Mouse (Mus musculus) limb, embryonic 10.5 days (tissue): Measurements from ENCODE around the gene Cox19. TPM values are rescaled to one million over a fixed set of nuclear protein-coding genes. Genes with fewer than 3 reads are reported as not detected.

Source experiments
- DNase-seq: peaks from one replicate; pipeline ENCODE4 v3.0.0-alpha.2; 2017; ENCODE audit warnings: low spot score
- H3K27ac ChIP-seq: fragments of 300-500 bp; sonication (generic); 2 replicates; pipeline ENCODE4 v1.5.1; 2016; ENCODE audit warnings: mild to moderate bottlenecking
- H3K27me3 ChIP-seq: fragments of 300-500 bp; sonication (generic); 2 replicates; pipeline ENCODE4 v1.6.1; 2016; ENCODE audit warnings: low read depth, mild to moderate bottlenecking; ENCODE audit not compliant: poor library complexity, severe bottlenecking
- H3K36me3 ChIP-seq: fragments of 300-500 bp; sonication (generic); 2 replicates; pipeline ENCODE4 v1.6.1; 2016; ENCODE audit warnings: mild to moderate bottlenecking, moderate library complexity
- H3K4me1 ChIP-seq: fragments of 300-500 bp; sonication (generic); 2 replicates; pipeline ENCODE4 v1.6.1; 2016
- H3K4me3 ChIP-seq: fragments of 300-500 bp; sonication (generic); 2 replicates; pipeline ENCODE4 v1.5.1; 2016; ENCODE audit warnings: mild to moderate bottlenecking, moderate library complexity
- H3K9me3 ChIP-seq: fragments of 300-500 bp; sonication (generic); replicated peaks from 2 replicates; pipeline ENCODE4 v1.6.1; 2016; ENCODE audit warnings: mild to moderate bottlenecking
- WGBS: fragments of 180-500 bp; shearing (Covaris S2); methylation state at CpG from one replicate; pipeline ENCODE4 v1.1.7; 2016; 5-methylcytosine and 5-hydroxymethylcytosine counted together
- microRNA counts: library from miRNA; unstranded; fragments of <30 nt; microRNA quantifications from one replicate; lab custom pipeline; 2017
- microRNA-seq: library from miRNA; unstranded; fragments of <30 nt; microRNA quantifications from one replicate; pipeline ENCODE4, GENCODE M21; 2017
- polyA plus RNA-seq: library from polyadenylated mRNA; unstranded; fragments of >200 nt; fragmentation: Nextera tagmentation; extraction: Ambion mirVana; gene quantifications from 2 replicates; pipeline ENCODE4 v1.2.1, GENCODE M21; 2016

The Cox19 gene
- polyA plus RNA-seq, 1 experiment from 2014 or later, result 110 TPM

- H3K4me1 ChIP-seq, result 0 out of 2 replicates have a peak, but pooled peaks cover 4% of the 10 kb centered on the region
- no peak overlapping the region for H3K4me3 ChIP-seq
- H3K27me3 ChIP-seq, result no peaks in the 10 kb centered on the region
- no peak overlapping the region for H3K27ac ChIP-seq
- WGBS, result 74% methylated on average over 6 of the region's 6 CpGs
- no peaks in the 10 kb centered on the region for H3K9me3 ChIP-seq
- no peaks in the 10 kb centered on the region for H3K36me3 ChIP-seq
- no peak for DNase-seq
Observed at GRCm38 (mm10) chr5:139291811-139292560, 59.2 kb downstream of the Cox19 start.

DNA sequence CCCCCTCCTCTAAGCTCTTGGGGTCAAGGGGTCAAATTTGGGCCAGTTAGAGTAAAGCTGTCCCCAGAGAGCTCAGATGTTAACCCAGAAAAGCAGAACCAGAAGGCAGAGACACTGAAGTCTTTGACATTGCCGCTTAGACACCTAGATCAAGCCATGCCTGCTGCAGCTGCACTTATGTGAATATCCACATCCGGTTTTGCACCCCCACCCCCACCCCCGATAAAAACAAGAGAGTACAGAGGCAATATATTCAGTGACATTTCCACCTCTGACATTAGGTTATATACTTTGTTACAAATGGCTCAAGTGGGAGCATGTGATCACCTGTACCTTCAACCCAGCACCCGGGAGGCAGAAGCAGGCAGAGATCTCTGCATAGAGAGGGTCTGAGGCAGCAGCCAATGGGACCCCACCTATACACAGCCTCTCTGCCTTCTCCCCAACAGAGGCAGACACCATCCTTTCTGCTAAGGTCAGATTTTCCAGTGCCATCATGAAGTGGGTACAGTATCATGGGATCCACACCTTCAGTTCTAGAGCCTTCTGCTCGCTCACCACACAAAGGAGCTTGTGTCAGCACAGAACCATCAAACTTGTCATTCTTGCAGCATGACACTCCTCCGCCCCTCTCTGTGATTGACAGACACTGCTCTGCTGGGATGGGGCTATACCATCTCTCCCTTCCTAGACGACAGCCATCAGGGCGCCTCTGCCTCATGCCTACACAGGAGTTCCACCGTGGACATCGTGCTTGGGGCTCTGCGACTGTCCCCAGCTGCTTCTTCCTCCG, 60.6 kb downstream of the Cox19 start:
- H3K4me3 ChIP-seq, result no peak overlapping the region
- no peaks in the 10 kb centered on the region for H3K36me3 ChIP-seq
- H3K27me3 ChIP-seq, result no peaks in the 10 kb centered on the region
- no peaks in the 10 kb centered on the region for H3K9me3 ChIP-seq
- no peak for DNase-seq
- 85% methylated on average over 12 of the region's 12 CpGs for WGBS
- H3K4me1 ChIP-seq, result 0 out of 2 replicates have a peak, but pooled peaks cover 11% of the 10 kb centered on the region
- H3K27ac ChIP-seq, result no peak overlapping the region

- Histone ChIP-seq H3K9me3 (no peaks in the 10 kb centered on the region), H3K27me3 (no peaks in the 10 kb centered on the region)
- 83% methylated on average over 4 of the region's 4 CpGs for WGBS
Observed at GRCm38 (mm10) chr5:139288591-139288990, 62.6 kb downstream of the Cox19 start.

GRCm38 (mm10) chr5:139287787-139288186, 63.4 kb downstream of the Cox19 start:
- H3K4me3 ChIP-seq, result no peak overlapping the region
- DNase-seq, result no peak
- H3K27ac ChIP-seq, result no peak overlapping the region
- 0 out of 2 replicates have a peak, but pooled peaks cover 14% of the 10 kb centered on the region for H3K4me1 ChIP-seq
- no peaks in the 10 kb centered on the region for H3K9me3 ChIP-seq
- H3K27me3 ChIP-seq, result no peaks in the 10 kb centered on the region
- no peaks in the 10 kb centered on the region for H3K36me3 ChIP-seq
- WGBS, result 88% methylated on average over 4 of the region's 4 CpGs

More at GRCm38 (mm10) chr5:139288591-139288990, 62.6 kb downstream of the Cox19 start:
- Histone ChIP-seq H3K36me3 (no peaks in the 10 kb centered on the region), H3K27ac (no peak overlapping the region), H3K4me3 (no peak overlapping the region), H3K4me1 (0 out of 2 replicates have a peak, but pooled peaks cover 14% of the 10 kb centered on the region)
- no peak for DNase-seq

- no peak for DNase-seq
- Histone ChIP-seq H3K9me3 (no peaks in the 10 kb centered on the region), H3K4me1 (peaks cover 19% of the 10 kb centered on the region; the same call in 1 of the 2 replicates), H3K4me3 (no peak overlapping the region), H3K27me3 (no peaks in the 10 kb centered on the region), H3K36me3 (no peaks in the 10 kb centered on the region), H3K27ac (no peak overlapping the region)
- whole genome bisulfite sequencing, result 86% methylated on average over 5 of the region's 5 CpGs
Observed at GRCm38 (mm10) chr5:139287099-139287498, 64.1 kb downstream of the Cox19 start.

MicroRNA genes within 50 kb of the gene (microRNA counts, 519-probe panel; counts per million panel counts)
- microRNA mmu-miR-339-3p (lab: Ali Mortazavi, UCI) (684 counts per million, percentile 72 among the panel's probes with 10 or more counts), microRNA mmu-miR-339-5p (lab: Ali Mortazavi, UCI) (684 counts per million, percentile 72 among the panel's probes with 10 or more counts)

Small RNA genes within 50 kb of the gene (microRNA-seq; reads per million reads assigned to microRNA genes)
- gene Mir339, result 535 reads per million, percentile 67 among the genes with 10 or more reads in this experiment

Other genes with a start within 250 kb of the Cox19 start
- gene Prkar1b, start 201.4 kb downstream of the Cox19 start, polyA plus RNA-seq, result 3.2 and 4.9 TPM in 2 replicates
- gene Dnaaf5, start 201.2 kb downstream of the Cox19 start, polyA plus RNA-seq, result 12.9 and 13.1 TPM in 2 replicates
- gene Sun1, start 150.8 kb downstream of the Cox19 start, polyA plus RNA-seq, result 47.9 and 52.7 TPM in 2 replicates
- gene Get4, start 99.1 kb downstream of the Cox19 start, polyA plus RNA-seq, result 196 and 215 TPM in 2 replicates
- gene Adap1, start 25.8 kb downstream of the Cox19 start, polyA plus RNA-seq, result 0.26 and 0.46 TPM in 2 replicates
- not detected in 2 replicates for gene Cyp2w1, start 1.2 kb upstream of the Cox19 start, polyA plus RNA-seq
- gene Gpr146, start 26.3 kb upstream of the Cox19 start, polyA plus RNA-seq, result 2.2 and 2.3 TPM in 2 replicates
- gene C130050O18Rik, start 53.9 kb upstream of the Cox19 start, polyA plus RNA-seq, result 0.16 and 0.56 TPM in 2 replicates
- gene Gper1, start 71.7 kb upstream of the Cox19 start, polyA plus RNA-seq, result 0.19 and 0.39 TPM in 2 replicates
- gene 3110082I17Rik, start 109.1 kb upstream of the Cox19 start, polyA plus RNA-seq, result 51.6 and 60.2 TPM in 2 replicates
- 12.5 and 12.8 TPM in 2 replicates for gene Zfand2a, start 133.1 kb upstream of the Cox19 start, polyA plus RNA-seq
- 0.50 and 1.1 TPM in 2 replicates for gene Uncx, start 192.1 kb upstream of the Cox19 start, polyA plus RNA-seq